ENCODE assay signal across 9 mouse cellular contexts in genomic region chr12:87040166-87040565, GRCm38 (mm10). TPM values are rescaled to one million over a fixed set of nuclear protein-coding genes. Genes with fewer than 3 reads are reported as not detected.
DNase-seq lines count a peak whose midpoint lies in the region; ATAC-seq and TF ChIP-seq lines count a peak whose summit lies in the region.
"Had no signal": no experiment of that assay in that cellular context is flagged by ENCODE, and none has a peak within 500 bp of the region (broad histone marks: within the 10 kb centered on the region; RNA-seq: fewer than 3 reads in every experiment).

No protein-coding gene starts in this region.

- no peaks in the 10 kb centered on the region for H3K9me3 ChIP-seq in G1E (replicated peaks)
- no peaks in the 10 kb centered on the region for H3K9me3 ChIP-seq in embryonic facial prominence, embryonic 14.5 days (ENCODE audit: control insufficient read depth, low read length)
- H3K9me3 ChIP-seq in forebrain, embryonic 16.5 days (ENCODE audit: control insufficient read depth, low read length), result no peaks in the 10 kb centered on the region

- TF ChIP-seq CTCF in left cerebral cortex, adult 2 months (IDR thresholded peaks at IDR 0.05), result no peak
- TF ChIP-seq CTCF in G1E (IDR thresholded peaks at IDR 0.05; ENCODE audit: low read depth, low read length), result no peak

- H3K27ac ChIP-seq in left cerebral cortex, adult 2 months, result peak overlapping the region; percentile 50; the same call in 1 of the 2 replicates
- no peak overlapping the region for H3K27ac ChIP-seq in embryonic facial prominence, embryonic 14.5 days (replicated peaks; ENCODE audit: low read depth, low read length)
- H3K27ac ChIP-seq in forebrain, embryonic 16.5 days (ENCODE audit: low read length), result no peak overlapping the region

- H3K36me3 ChIP-seq in G1E (replicated peaks), result no peaks in the 10 kb centered on the region
- H3K36me3 ChIP-seq in embryonic facial prominence, embryonic 14.5 days (ENCODE audit: control insufficient read depth, insufficient read depth, low read length), result no peaks in the 10 kb centered on the region
- no peaks in the 10 kb centered on the region for H3K36me3 ChIP-seq in forebrain, embryonic 16.5 days (ENCODE audit: control insufficient read depth, insufficient read depth)

- H3K4me1 ChIP-seq in G1E (ENCODE audit: insufficient read depth, low read depth, low read length), result no peaks in the 10 kb centered on the region
- no peaks in the 10 kb centered on the region for H3K4me1 ChIP-seq in embryonic facial prominence, embryonic 14.5 days (ENCODE audit: control insufficient read depth, insufficient read depth, low read length)
- peaks cover 30% of the 10 kb centered on the region for H3K4me1 ChIP-seq in forebrain, embryonic 16.5 days (replicated peaks; ENCODE audit: control insufficient read depth, insufficient read depth, low read length)

- peaks cover 4% of the 10 kb centered on the region; the same call in 1 of the 2 replicates for H3K27me3 ChIP-seq in G1E (ENCODE audit: insufficient read depth, low read length)
- no peaks in the 10 kb centered on the region for H3K27me3 ChIP-seq in embryonic facial prominence, embryonic 14.5 days (replicated peaks; ENCODE audit: control insufficient read depth, insufficient read depth, low read length)
- H3K27me3 ChIP-seq in forebrain, embryonic 16.5 days (replicated peaks; ENCODE audit: control insufficient read depth, insufficient read depth, low read length), result no peaks in the 10 kb centered on the region

- ATAC-seq in G1E (ENCODE audit: extremely low read depth, insufficient number of reproducible peaks, low FRiP score, poor library complexity, severe bottlenecking), result no peak
- no peak for ATAC-seq in embryonic facial prominence, embryonic 14.5 days (ENCODE audit: low read depth)
- no peak for ATAC-seq in forebrain, embryonic 16.5 days
- ATAC-seq: intestine, postnatal 0 days had no signal

- intact Hi-C loops in left cerebral cortex, adult 2 months (cut with DNase I), result no loop called here
- intact Hi-C loops in left cerebral cortex, postnatal 10 days (cut with DNase I), result no loop called here

- no peak for DNase-seq in left cerebral cortex, adult 2 months (ENCODE audit: extremely low spot score in 1 of 2, low spot score in 2 of 2)
- DNase-seq in left cerebral cortex, adult 9 months (ENCODE audit: low spot score in 2 of 2), result no peak
- DNase-seq in G1E (ENCODE audit: low spot score), result peak; percentile 47
- DNase-seq in adipocyte (ENCODE audit: low spot score), result peak; percentile 68
- DNase-seq in embryonic facial prominence, embryonic 14.5 days (ENCODE audit: low spot score), result peak; percentile 43
- no peak for DNase-seq in left cerebral cortex, postnatal 10 days (ENCODE audit: extremely low spot score in 1 of 2, low spot score in 2 of 2)

- no peak overlapping the region for H3K9ac ChIP-seq in embryonic facial prominence, embryonic 14.5 days (ENCODE audit: low read depth, low read length)
- H3K9ac ChIP-seq in forebrain, embryonic 16.5 days (replicated peaks; ENCODE audit: low read depth, low read length), result no peak overlapping the region

- no peak overlapping the region for H3K4me2 ChIP-seq in embryonic facial prominence, embryonic 14.5 days (ENCODE audit: low read depth, low read length)
- no peak overlapping the region for H3K4me2 ChIP-seq in forebrain, embryonic 16.5 days (ENCODE audit: low read length)

- 68% methylated on average over 4 of the region's 4 CpGs for WGBS in embryonic facial prominence, embryonic 14.5 days
- WGBS in forebrain, embryonic 16.5 days, result 74% methylated on average over 4 of the region's 4 CpGs

- no peak overlapping the region for H3K4me3 ChIP-seq in left cerebral cortex, adult 2 months
- H3K4me3 ChIP-seq in G1E (ENCODE audit: low read depth, low read length), result no peak overlapping the region
- H3K4me3 ChIP-seq in embryonic facial prominence, embryonic 14.5 days (ENCODE audit: low read depth, low read length), result no peak overlapping the region
- H3K4me3 ChIP-seq in forebrain, embryonic 16.5 days (replicated peaks; ENCODE audit: low read length), result no peak overlapping the region

RNA-seq across cellular contexts. Expression of gene Tmem63c, which starts 19.0 kb away (rescaled TPM):
- total RNA-seq in left cerebral cortex, adult 2 months (2021), result 10 to 100 TPM; 41.7 to 43.8 TPM
- total RNA-seq in G1E (2014; fragmentation: Nextera tagmentation) (not detected in 2 replicates), G1E (2017) (not detected in 2 replicates)
- polyA plus RNA-seq in G1E (2012), result not detected in 2 replicates
- polyA plus RNA-seq in embryonic facial prominence, embryonic 14.5 days (2014; fragmentation: Nextera tagmentation; extraction: Ambion mirVana), result 0.74 and 1.4 TPM in 2 replicates
- 6.4 and 11.2 TPM in 2 replicates for polyA plus RNA-seq in forebrain, embryonic 16.5 days (2015; fragmentation: Nextera tagmentation; extraction: Ambion mirVana)
- total RNA-seq in left cerebral cortex, postnatal 10 days (2021), result 10 to 100 TPM; 41.9 to 46.4 TPM

RNA-seq across cellular contexts. Expression of gene Zdhhc22, which starts 49.9 kb away (rescaled TPM):
- 10 to 100 TPM; 59.1 to 61.3 TPM for total RNA-seq in left cerebral cortex, adult 2 months (2021)
- total RNA-seq in G1E (2014; fragmentation: Nextera tagmentation), result not detected in 2 replicates
- total RNA-seq in G1E (2017), result 0.06 and 0.11 TPM in 2 replicates
- polyA plus RNA-seq in G1E (2012), result not detected in 2 replicates
- 2.3 and 3.2 TPM in 2 replicates for polyA plus RNA-seq in embryonic facial prominence, embryonic 14.5 days (2014; fragmentation: Nextera tagmentation; extraction: Ambion mirVana)
- polyA plus RNA-seq in forebrain, embryonic 16.5 days (2015; fragmentation: Nextera tagmentation; extraction: Ambion mirVana), result 5.2 and 9.4 TPM in 2 replicates
- 10 to 100 TPM; 45.0 to 47.8 TPM for total RNA-seq in left cerebral cortex, postnatal 10 days (2021)
- total RNA-seq: heart, postnatal 25 days had no signal

Comparison
In these comparisons a context has a peak if more than half of its experiments do, and no peak if none do; other contexts are left out.
1. DNase-seq: peak in G1E (single experiment), adipocyte (single experiment) and embryonic facial prominence, embryonic 14.5 days (single experiment); none in left cerebral cortex, adult 2 months (0 of 2), left cerebral cortex, adult 9 months (0 of 2) and left cerebral cortex, postnatal 10 days (0 of 2).
2. RNA of gene Tmem63c, which starts 19.0 kb away (total RNA-seq): 41.9 to 46.4 TPM in left cerebral cortex, postnatal 10 days and 41.7 to 43.8 TPM in left cerebral cortex, adult 2 months; not detected in G1E; every median in the first group is over 10 times any median in the second.
3. RNA of gene Zdhhc22, which starts 49.9 kb away (total RNA-seq): 59.1 to 61.3 TPM in left cerebral cortex, adult 2 months and 45.0 to 47.8 TPM in left cerebral cortex, postnatal 10 days; 0.06 to 0.11 TPM in G1E; every median in the first group is over 10 times any median in the second.